Mouse (Mus musculus): ENCODE data around the gene Sik1. TPM values are rescaled to one million over a fixed set of nuclear protein-coding genes. Genes with fewer than 3 reads are reported as not detected.
A peak's percentile ranks its signal among the peaks of the same experiment; 100 is the strongest.
"Not testable (repeated sequence)": the region's sequence is repeated elsewhere in the genome, so short reads cannot be mapped to it uniquely, and the experiment has no call there.

Sik1 gene
- polyA plus RNA-seq, 1 experiment from 2014 or later: 3.6 TPM

GRCm38 (mm10) chr17:31892750-31893149, 37.1 kb upstream of the Sik1 start:
- Histone ChIP-seq H3K27ac (no peak overlapping the region), H3K4me3 (replicated peaks) (no peak overlapping the region), H3K4me1 (replicated peaks) (peaks cover 26% of the 10 kb centered on the region), H3K36me3 (no peaks in the 10 kb centered on the region), H3K27me3 (no peaks in the 10 kb centered on the region), H3K9ac (no peak overlapping the region), H3K9me3 (replicated peaks) (no peaks in the 10 kb centered on the region), H3K4me2 (no peak overlapping the region)
- ATAC-seq (ENCODE audit: low read depth): no peak
- DNase-seq: no peak
- WGBS (ENCODE audit: insufficient replicate concordance): 48% methylated on average over 10 of the region's 10 CpGs

DNA sequence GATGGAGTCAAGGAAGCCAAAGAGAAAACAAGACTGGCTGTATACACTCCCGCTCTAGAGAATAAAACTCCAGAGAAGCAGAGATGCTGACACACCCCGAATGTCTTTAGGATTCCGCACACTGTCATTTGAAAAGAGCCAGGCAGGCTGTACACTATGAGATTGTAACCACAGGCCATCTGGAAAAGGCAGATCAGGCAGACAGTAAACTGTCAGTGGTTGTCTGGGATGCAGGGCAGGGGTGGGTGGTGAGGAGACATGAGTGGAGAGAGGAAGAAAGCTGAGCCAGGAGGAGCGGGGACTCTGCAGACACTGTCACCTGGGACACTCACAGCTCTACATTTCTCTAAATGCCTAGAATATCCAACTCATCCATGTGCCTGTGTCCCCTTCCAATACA, 36.3 kb upstream of the Sik1 start:
- no peak overlapping the region; the same call in 1 of the 2 replicates for H3K27ac ChIP-seq
- peaks cover 20% of the 10 kb centered on the region for H3K4me1 ChIP-seq (replicated peaks)
- DNase-seq (no peak), ATAC-seq (ENCODE audit: low read depth) (peak; percentile 45)
- no peaks in the 10 kb centered on the region for H3K36me3 ChIP-seq
- no peaks in the 10 kb centered on the region for H3K9me3 ChIP-seq (replicated peaks)
- no peak overlapping the region for H3K4me2 ChIP-seq
- H3K9ac ChIP-seq: no peak overlapping the region
- no peak overlapping the region for H3K4me3 ChIP-seq (replicated peaks)
- 37% methylated on average over 4 of the region's 4 CpGs for WGBS (ENCODE audit: insufficient replicate concordance)
- no peaks in the 10 kb centered on the region for H3K27me3 ChIP-seq

DNA sequence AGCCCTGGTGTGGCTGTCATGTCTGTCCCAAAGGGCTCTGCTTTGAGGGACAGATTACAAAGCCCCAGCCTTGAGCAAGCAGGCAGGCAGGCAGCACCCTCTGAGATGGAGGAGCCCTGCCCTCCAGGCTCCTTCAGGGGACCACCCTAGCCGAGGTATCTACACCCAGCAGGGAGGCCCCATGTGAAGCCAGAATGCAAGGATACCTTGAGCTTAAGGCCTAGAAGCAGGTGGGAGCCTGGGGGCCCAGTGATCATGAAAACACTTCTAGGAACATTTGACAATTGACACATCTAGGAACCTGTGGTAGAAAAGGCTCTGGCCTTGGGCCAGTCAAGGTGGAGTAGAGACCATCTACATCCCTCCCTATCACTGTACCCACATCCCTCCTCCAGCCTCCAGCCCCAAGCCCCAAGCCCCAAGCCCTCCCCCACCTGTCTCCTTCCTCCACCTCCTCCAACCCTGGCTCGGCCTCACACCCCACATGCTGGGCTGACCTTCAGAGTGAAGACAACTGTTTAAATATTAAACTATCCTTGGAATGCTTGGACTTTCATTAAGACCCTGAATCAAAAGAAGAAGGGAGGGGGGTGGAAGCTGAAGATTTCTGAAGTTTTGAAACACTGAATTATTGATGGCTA, 34.8 kb upstream of the Sik1 start:
- H3K27ac ChIP-seq: no peak overlapping the region
- peaks cover 20% of the 10 kb centered on the region for H3K4me1 ChIP-seq (replicated peaks)
- no peak for ATAC-seq (ENCODE audit: low read depth)
- no peaks in the 10 kb centered on the region for H3K27me3 ChIP-seq
- 32% methylated on average over 2 of the region's 2 CpGs for WGBS (ENCODE audit: insufficient replicate concordance)
- H3K9me3 ChIP-seq (replicated peaks): no peaks in the 10 kb centered on the region
- H3K4me2 ChIP-seq: no peak overlapping the region
- H3K4me3 ChIP-seq (replicated peaks): no peak overlapping the region
- H3K9ac ChIP-seq: no peak overlapping the region
- H3K36me3 ChIP-seq: no peaks in the 10 kb centered on the region
- DNase-seq: no peak

DNA sequence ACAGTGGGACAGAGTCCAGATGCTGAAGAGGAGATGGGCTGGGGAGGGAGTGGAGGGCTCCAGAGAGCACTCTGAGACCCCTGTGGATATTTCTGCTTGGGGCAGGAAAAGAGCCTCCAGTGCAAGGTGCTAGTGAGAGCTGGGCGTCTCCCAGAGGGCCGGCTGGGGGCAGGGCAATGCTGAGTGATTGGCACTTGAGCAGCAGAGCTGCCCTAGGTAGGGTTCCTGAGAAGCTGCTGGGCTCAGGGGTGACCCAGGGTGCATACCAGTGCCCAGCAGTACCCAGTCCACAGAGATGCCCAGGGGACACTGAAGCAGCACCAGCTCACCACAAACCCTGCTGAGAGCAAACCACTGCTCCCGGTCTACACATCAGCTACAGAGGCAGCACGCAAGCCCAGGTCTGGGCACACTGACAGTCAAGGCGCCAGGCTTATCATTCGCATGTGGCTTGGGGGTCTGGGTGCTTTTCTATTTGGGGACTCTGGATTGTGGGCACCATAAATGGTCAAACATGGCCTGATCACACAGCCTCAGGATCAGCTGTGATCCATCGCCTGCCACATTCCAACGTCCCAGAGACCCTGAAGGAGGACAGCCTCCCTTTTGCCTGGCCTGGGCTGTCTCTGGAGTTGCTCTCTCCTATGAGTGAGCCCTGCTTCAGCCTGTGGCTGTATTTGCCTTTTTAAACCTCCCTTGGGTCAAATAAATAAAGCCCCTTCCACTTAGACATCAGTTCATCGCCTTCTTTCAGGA, 34.0 kb upstream of the Sik1 start:
- DNase-seq (no peak), ATAC-seq (ENCODE audit: low read depth) (no peak)
- no peaks in the 10 kb centered on the region for H3K27me3 ChIP-seq
- no peak overlapping the region for H3K4me3 ChIP-seq (replicated peaks)
- WGBS (ENCODE audit: insufficient replicate concordance): 55% methylated on average over 9 of the region's 9 CpGs
- no peaks in the 10 kb centered on the region for H3K36me3 ChIP-seq
- H3K9ac ChIP-seq: no peak overlapping the region
- H3K4me2 ChIP-seq: no peak overlapping the region
- no peak overlapping the region for H3K27ac ChIP-seq
- no peaks in the 10 kb centered on the region for H3K9me3 ChIP-seq (replicated peaks)
- H3K4me1 ChIP-seq (replicated peaks): peaks cover 20% of the 10 kb centered on the region

DNA sequence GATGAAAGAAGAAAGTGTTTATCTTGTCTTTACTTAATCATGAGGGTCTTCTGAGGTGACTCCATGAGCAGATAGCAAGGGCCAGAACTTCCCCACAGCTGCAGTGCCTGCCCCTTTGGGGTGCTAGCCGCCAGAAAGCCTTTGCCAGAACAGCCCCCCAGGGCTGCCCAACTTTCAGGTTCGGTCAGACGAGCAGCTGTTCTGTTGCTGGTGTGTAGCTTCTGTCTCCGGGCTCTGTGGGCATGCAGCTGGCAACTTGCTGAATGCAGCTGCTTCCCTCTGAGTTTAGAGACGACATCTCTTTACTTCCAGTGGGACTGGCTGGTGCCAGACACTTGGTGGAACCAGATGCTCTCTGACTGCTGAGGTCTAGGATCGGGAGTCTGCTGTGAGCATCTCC, 32.9 kb upstream of the Sik1 start:
- no peak overlapping the region for H3K4me2 ChIP-seq
- WGBS (ENCODE audit: insufficient replicate concordance): 41% methylated on average over 6 of the region's 6 CpGs
- H3K4me3 ChIP-seq (replicated peaks): no peak overlapping the region
- DNase-seq (no peak), ATAC-seq (ENCODE audit: low read depth) (no peak)
- H3K4me1 ChIP-seq (replicated peaks): peaks cover 20% of the 10 kb centered on the region
- H3K9me3 ChIP-seq (replicated peaks): no peaks in the 10 kb centered on the region
- H3K36me3 ChIP-seq: no peaks in the 10 kb centered on the region
- H3K27me3 ChIP-seq: no peaks in the 10 kb centered on the region
- no peak overlapping the region for H3K9ac ChIP-seq
- no peak overlapping the region for H3K27ac ChIP-seq

DNA sequence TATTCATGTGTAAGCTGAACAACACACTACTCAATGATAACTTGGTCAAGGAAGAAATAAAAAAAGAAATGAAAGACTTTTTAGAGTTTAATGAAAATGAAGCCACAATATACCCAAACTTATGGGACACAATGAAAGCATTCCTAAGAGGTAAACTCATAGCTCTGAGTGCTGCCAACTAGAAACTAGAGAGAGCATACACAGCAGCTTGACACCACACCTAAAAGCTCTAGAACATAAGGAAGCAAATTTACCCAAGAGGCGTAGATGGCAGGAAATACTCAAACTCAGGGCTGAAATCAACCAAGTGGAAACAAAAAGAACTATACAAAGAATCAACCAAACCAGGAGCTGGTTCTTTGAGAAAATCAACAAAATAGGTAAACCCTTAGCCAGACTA, 29.1 kb upstream of the Sik1 start:
- not testable (repeated sequence) for H3K9ac ChIP-seq; DNase-seq; H3K9me3 ChIP-seq (replicated peaks); H3K4me3 ChIP-seq (replicated peaks); H3K4me2 ChIP-seq; H3K27ac ChIP-seq; H3K36me3 ChIP-seq; ATAC-seq (ENCODE audit: low read depth); H3K27me3 ChIP-seq; H3K4me1 ChIP-seq (replicated peaks)
- WGBS (ENCODE audit: insufficient replicate concordance): 56% methylated on average over 1 of the region's 1 CpGs

DNA sequence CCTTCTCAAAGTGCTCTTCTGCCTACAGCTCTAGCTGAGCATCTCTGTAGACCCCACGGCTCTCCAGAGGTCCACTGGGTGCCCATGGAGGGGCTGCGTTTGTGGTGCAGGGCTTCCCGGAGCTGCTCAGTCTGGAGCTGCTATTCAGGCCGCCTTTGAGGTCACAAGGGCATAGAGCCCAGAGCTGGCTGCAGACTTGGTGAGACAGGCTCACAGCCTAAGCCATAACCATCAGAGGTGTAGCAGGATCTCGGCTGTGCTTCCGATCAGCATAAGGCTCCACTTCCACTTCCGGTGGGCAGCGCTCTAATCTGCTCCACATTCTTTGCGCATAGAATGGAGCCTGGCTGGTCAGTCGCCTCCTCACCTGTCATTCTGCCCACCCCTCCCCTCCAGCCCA, 23.8 kb upstream of the Sik1 start:
- H3K4me3 ChIP-seq (replicated peaks): no peak overlapping the region
- no peak for ATAC-seq (ENCODE audit: low read depth)
- H3K27ac ChIP-seq: no peak overlapping the region
- H3K36me3 ChIP-seq: no peaks in the 10 kb centered on the region
- H3K9me3 ChIP-seq (replicated peaks): no peaks in the 10 kb centered on the region
- H3K4me2 ChIP-seq: no peak overlapping the region
- WGBS (ENCODE audit: insufficient replicate concordance): 72% methylated on average over 10 of the region's 10 CpGs
- no peaks in the 10 kb centered on the region for H3K27me3 ChIP-seq
- H3K4me1 ChIP-seq (replicated peaks): peaks cover 10% of the 10 kb centered on the region
- DNase-seq: no peak
- H3K9ac ChIP-seq: no peak overlapping the region

DNA sequence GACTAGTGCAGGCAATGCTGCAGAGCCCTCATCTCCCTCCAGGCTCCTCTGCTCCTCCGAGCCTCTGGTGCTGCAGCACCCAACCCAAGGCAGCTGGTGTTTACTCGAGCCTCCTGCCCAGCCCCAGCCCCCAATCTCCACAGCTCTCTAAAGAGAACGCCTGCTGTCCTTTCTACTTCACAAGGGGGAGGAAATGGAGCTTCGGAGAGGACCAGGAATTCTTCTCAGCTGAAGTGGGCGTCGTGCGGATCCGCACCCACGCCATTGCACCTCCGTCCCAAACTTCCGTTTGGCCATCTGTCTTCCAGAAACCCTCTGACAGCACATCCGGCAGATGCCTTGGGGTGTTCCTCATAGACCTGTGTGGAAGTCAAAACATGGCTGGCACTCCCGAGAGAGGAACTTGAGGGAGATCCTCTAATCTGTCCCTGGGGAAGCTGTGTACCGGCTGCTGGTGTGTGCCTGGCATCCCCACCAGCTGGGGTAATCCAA, 22.1 kb upstream of the Sik1 start:
- no peaks in the 10 kb centered on the region for H3K27me3 ChIP-seq
- 41% methylated on average over 14 of the region's 14 CpGs for WGBS (ENCODE audit: insufficient replicate concordance)
- no peak for DNase-seq
- H3K36me3 ChIP-seq: no peaks in the 10 kb centered on the region
- no peak overlapping the region for H3K4me3 ChIP-seq (replicated peaks)
- no peak overlapping the region for H3K27ac ChIP-seq
- no peak overlapping the region for H3K9ac ChIP-seq
- peaks cover 26% of the 10 kb centered on the region for H3K4me1 ChIP-seq (replicated peaks)
- H3K4me2 ChIP-seq: no peak overlapping the region
- no peak for ATAC-seq (ENCODE audit: low read depth)
- H3K9me3 ChIP-seq (replicated peaks): no peaks in the 10 kb centered on the region

DNA sequence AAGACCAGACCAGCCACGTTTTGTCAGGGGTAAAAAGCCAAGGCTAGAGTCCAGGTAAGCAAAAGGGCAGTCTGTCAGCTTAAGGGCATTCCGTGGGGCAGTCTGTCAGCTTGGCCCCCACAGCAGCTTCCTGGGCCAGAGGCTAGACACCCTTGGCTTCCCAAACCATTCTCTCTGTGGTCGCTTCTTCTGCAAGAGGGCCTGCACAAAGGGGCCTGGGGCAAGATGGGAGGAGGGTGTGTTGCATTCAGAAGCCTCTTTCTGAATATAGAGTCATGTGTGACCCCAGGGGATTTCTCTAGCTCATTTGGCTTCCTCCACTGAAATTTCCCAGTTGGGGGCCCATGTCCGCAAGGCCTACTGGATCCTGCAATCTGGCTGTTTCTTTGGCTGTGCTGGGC, 21.6 kb upstream of the Sik1 start:
- Histone ChIP-seq H3K4me1 (replicated peaks) (peaks cover 31% of the 10 kb centered on the region), H3K9ac (no peak overlapping the region), H3K36me3 (no peaks in the 10 kb centered on the region), H3K9me3 (replicated peaks) (no peaks in the 10 kb centered on the region), H3K27ac (no peak overlapping the region), H3K27me3 (no peaks in the 10 kb centered on the region), H3K4me2 (no peak overlapping the region), H3K4me3 (replicated peaks) (no peak overlapping the region)
- no peak for DNase-seq
- no peak for ATAC-seq (ENCODE audit: low read depth)
- WGBS (ENCODE audit: insufficient replicate concordance): 64% methylated on average over 4 of the region's 4 CpGs

- Histone ChIP-seq H3K9me3 (replicated peaks) (no peaks in the 10 kb centered on the region), H3K4me3 (replicated peaks) (no peak overlapping the region), H3K36me3 (no peaks in the 10 kb centered on the region), H3K27me3 (no peaks in the 10 kb centered on the region), H3K4me2 (no peak overlapping the region), H3K9ac (no peak overlapping the region), H3K4me1 (replicated peaks) (peaks cover 32% of the 10 kb centered on the region), H3K27ac (no peak overlapping the region)
- 71% methylated on average over 3 of the region's 3 CpGs for WGBS (ENCODE audit: insufficient replicate concordance)
- DNase-seq: no peak
- no peak for ATAC-seq (ENCODE audit: low read depth)
Measured at GRCm38 (mm10) chr17:31876775-31877174, 21.2 kb upstream of the Sik1 start.

DNA sequence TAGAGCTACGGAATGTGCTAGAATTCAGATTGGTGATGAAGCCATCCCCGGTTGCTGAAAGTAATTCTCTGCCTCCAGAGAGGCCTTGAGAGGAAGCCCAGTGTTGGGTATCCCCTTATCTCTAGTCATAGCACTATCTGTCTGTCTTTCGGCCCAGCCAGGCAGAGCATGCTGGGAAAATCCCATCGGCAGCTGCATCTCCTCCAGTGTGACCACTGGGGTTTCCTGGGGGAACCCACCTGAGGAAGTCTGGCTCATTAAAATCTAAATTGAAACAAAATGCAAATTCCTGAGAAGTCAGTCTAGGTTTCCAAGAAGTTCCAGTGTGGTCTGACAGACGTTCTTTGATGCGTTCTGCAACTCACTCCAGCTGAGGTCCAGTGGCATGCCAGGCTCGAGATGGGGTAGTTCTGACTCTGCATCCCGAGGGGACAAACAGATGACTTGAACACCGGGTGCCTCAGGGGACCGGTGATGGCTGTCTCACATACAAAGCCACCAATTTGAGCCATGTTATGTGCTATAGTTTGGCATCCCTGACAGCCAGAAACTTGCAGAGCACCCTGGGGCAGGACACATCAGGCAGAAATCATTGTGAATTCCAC, 19.8 kb upstream of the Sik1 start:
- Histone ChIP-seq H3K27me3 (no peaks in the 10 kb centered on the region), H3K4me3 (replicated peaks) (no peak overlapping the region), H3K36me3 (no peaks in the 10 kb centered on the region), H3K4me2 (no peak overlapping the region), H3K9me3 (replicated peaks) (no peaks in the 10 kb centered on the region), H3K4me1 (replicated peaks) (peaks cover 42% of the 10 kb centered on the region), H3K9ac (no peak overlapping the region), H3K27ac (no peak overlapping the region)
- ATAC-seq (ENCODE audit: low read depth) (no peak), DNase-seq (no peak)
- 63% methylated on average over 10 of the region's 10 CpGs for WGBS (ENCODE audit: insufficient replicate concordance)

Data from liver, embryonic 13.5 days (tissue).